In the genomic region with DNA sequence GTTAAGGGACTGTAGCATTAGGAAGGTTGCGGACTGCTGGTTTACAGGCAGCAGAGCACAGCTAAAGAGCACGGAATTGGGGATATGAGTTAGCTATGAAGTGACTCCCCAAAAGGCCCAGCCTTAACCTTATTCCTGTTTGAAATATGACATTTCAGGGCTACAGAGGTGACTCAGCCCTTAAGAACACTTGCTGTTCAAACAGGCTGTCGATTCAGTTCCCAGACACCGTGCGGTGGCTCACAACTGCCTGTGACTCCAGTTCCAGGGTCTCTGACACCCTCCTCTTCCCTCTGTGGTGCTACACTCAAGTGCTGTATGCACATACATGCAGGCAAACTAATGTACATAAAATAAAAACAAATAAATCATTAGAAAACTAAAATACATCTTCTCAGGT, we compare ENCODE assay signal across 22 mouse cellular contexts.
"Had no signal": no experiment of that assay in that cellular context is flagged by ENCODE, and none has a peak within 500 bp of the region (broad histone marks: within the 10 kb centered on the region; RNA-seq: fewer than 3 reads in every experiment).

No protein-coding gene starts in this region.

- H3K4me2 ChIP-seq: kidney, embryonic 15.5 days; limb, embryonic 12.5 days; limb, embryonic 15.5 days; liver, embryonic 12.5 days; liver, embryonic 15.5 days; lung, embryonic 15.5 days; midbrain, embryonic 12.5 days; neural tube, embryonic 13.5 days; stomach, embryonic 15.5 days had no signal

- H3K4me3 ChIP-seq: kidney, embryonic 15.5 days; limb, embryonic 12.5 days; limb, embryonic 15.5 days; liver, embryonic 12.5 days; liver, embryonic 15.5 days; lung, embryonic 15.5 days; midbrain, embryonic 12.5 days; myocyte; neural tube, embryonic 13.5 days; stomach, embryonic 15.5 days had no signal

- H3K27ac ChIP-seq: kidney, embryonic 15.5 days; limb, embryonic 12.5 days; limb, embryonic 15.5 days; liver, embryonic 12.5 days; liver, embryonic 15.5 days; lung, embryonic 15.5 days; midbrain, embryonic 12.5 days; neural tube, embryonic 13.5 days; stomach, embryonic 15.5 days had no signal

- H3K36me3 ChIP-seq: kidney, embryonic 15.5 days; limb, embryonic 12.5 days; limb, embryonic 15.5 days; liver, embryonic 12.5 days; liver, embryonic 15.5 days; lung, embryonic 15.5 days; midbrain, embryonic 12.5 days; neural tube, embryonic 13.5 days; stomach, embryonic 15.5 days had no signal

- H3K27me3 ChIP-seq: kidney, embryonic 15.5 days; limb, embryonic 12.5 days; limb, embryonic 15.5 days; liver, embryonic 12.5 days; liver, embryonic 15.5 days; lung, embryonic 15.5 days; midbrain, embryonic 12.5 days; neural tube, embryonic 13.5 days; stomach, embryonic 15.5 days had no signal

- DNase-seq: kidney, adult 8-10 months; kidney, postnatal 10 days; kidney, postnatal 4 days; left cerebral cortex, postnatal 4 days; lung, adult 18-20 months; lung, postnatal 10 days; lung, postnatal 36 days; retina, postnatal 1 day; right cerebral cortex, postnatal 25 days; spleen, adult 18-20 months; thymus, postnatal 25 days had no signal

- H3K9ac ChIP-seq: kidney, embryonic 15.5 days; limb, embryonic 12.5 days; limb, embryonic 15.5 days; liver, embryonic 12.5 days; liver, embryonic 15.5 days; lung, embryonic 15.5 days; midbrain, embryonic 12.5 days; neural tube, embryonic 13.5 days; stomach, embryonic 15.5 days had no signal

- H3K9me3 ChIP-seq: kidney, embryonic 15.5 days; limb, embryonic 15.5 days; liver, embryonic 12.5 days; liver, embryonic 15.5 days; lung, embryonic 15.5 days; midbrain, embryonic 12.5 days; neural tube, embryonic 13.5 days; stomach, embryonic 15.5 days had no signal

- ATAC-seq: liver, embryonic 12.5 days; midbrain, embryonic 16.5 days had no signal

- H3K4me1 ChIP-seq: kidney, embryonic 15.5 days; limb, embryonic 12.5 days; limb, embryonic 15.5 days; liver, embryonic 12.5 days; liver, embryonic 15.5 days; stomach, embryonic 15.5 days had no signal
